Mouse (Mus musculus): ENCODE results near the gene Sdhd.

Sdhd gene

DNA sequence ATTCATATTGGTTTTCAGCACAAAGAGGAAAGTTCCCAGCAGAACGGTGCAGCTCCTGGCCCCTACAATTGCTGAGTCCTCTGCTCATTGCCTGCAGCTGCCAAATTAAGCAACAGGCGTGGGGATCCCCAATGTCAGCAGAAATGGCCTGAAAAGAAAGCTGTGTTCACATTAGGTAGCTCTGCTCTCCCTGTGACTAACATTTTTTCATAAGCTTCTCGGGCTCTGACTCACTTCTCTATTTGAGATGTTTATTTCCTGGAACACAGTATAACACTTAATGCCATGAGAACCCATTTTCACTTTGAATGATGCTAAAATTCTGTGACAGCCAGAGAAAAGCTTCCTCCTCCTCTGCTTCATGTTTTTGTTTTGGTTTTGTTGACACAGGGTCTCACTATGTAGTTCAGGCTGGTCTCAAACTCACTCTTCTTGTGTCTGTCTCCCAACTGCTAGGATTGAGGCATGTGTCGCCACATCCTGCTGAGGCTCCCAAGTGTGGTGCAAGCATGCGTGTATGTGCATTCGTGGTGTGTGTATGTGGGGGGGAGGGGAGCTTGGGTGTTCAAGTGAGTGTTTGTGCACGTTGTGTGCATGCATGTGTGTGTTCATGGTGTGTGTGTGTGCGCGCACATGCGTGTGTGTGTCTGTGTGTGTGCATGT lies 12.6 kb downstream of the Sdhd start:
- in situ Hi-C loops (cut with MboI, MseI) = no loop called here

DNA sequence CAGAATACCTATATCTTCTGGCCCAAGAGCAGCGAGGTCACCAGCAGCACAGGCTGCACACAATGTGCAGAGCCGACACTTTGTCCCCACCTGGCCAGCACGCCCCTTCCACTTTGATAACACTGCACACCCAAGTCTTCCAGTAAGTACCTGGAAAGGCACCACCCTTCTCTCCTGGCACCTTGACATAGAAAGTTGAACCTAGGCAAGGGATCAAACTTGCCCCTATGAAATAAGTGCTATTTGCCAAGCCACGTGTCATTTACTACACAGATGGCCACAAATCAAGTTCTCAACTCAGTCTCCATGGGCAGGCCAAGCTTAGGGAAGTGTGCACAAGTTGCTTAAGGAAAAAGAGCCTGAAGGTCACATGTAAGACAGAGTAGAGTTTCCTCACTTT lies 16.7 kb downstream of the Sdhd start:
- in situ Hi-C loops (cut with MboI, MseI) = loop anchor here (5.0 kb wide), 1 partner anchor 40 kb away; no protein-coding TSS in a partner anchor

DNA sequence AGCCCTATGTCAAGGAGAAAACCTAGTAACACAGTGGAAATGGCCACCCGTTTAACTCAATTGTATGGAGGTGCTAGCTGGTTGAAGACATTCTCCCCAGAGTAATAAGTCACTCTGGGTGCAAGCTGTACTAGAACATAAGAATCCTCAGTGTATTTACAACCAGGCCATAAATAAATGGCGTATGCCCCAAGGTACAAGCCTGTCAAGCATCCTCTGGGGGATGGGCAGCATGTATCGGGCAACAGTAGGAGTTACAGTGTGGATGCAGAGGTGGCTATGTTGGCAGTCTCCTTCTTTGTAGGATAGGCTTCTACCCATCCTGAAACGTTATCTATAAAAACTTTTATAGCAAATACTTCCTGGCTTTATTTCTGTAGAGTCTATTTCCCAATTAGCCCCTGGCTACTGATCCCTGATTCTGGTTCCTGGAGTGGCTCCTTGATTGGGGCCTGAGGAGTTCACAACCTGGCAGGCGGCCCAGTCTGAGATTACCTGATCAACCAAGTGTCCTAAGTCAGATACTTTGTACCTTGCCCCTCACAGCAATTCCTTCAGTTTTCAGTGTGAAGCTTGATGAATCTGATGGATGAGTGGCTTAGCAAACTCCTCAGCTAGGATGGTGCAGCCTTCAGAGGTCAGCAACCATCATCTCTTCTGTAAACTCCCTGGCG lies 18.3 kb downstream of the Sdhd start:
- in situ Hi-C loops (cut with MboI, MseI) = loop anchor here (5.0 kb wide), 1 partner anchor 38 kb away; no protein-coding TSS in a partner anchor

DNA sequence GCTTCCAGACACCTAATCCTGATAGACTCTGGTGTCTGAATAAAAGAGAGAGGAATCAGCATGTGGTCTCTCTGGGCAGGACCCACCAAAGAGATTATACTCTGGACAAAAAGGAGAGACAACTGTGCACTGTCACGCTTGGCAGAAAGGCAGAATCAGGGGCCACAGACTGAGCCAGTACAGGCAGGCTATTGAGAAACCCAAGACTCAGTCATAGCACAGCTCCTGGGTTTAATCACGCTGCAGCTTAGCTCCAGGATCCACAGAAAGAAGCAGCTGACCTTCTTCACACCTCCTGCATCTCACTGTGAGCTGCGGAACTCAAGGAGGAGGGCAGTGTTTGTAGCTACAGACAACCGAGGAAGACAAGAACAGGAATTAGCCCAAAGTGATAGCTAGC lies 23.2 kb downstream of the Sdhd start:
- in situ Hi-C loops (cut with MboI, MseI) = no loop called here

DNA sequence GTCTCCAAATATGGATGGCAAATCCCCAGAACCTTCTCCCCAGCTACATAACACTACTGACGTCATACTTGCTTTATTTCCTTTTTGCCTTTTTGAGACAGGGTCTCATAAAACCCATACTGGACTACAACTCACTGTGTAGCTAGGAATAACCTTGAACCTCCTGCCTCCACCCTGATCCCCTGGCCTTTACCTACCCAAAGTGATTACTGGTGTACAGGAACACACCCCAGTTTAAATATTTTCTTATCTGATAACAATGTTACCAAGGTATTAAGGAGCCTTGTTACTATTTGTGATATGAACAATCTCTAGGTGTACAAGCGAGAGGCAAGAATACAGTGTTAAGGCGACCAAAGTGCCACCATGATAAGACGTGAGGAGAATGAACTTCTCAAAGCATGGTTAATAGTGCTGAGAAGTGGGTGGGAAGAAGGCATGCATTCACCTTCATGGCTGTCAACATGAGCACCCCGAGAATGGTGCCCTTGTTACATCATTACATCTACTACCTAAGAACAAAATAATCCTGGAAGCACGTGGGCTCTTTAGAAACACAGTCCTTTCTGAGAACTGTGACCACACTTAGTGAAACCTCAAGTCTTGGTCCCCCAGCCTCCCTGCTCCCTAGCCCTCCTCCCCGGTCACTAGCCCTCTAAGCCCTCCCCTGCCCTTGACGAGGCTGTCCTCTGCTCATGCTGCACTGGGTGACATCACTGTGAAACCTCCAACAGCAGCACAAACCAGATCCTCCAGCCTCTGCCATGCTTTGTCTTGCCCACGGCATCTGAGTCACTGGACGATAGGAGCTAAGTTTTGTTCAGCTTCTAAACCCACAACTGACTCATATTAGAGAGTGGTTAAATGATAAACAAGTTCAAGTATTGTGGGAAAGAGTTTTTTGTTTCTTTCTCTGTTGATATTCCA lies 33.8 kb downstream of the Sdhd start:
- in situ Hi-C loops (cut with MboI, MseI) = no loop called here

DNA sequence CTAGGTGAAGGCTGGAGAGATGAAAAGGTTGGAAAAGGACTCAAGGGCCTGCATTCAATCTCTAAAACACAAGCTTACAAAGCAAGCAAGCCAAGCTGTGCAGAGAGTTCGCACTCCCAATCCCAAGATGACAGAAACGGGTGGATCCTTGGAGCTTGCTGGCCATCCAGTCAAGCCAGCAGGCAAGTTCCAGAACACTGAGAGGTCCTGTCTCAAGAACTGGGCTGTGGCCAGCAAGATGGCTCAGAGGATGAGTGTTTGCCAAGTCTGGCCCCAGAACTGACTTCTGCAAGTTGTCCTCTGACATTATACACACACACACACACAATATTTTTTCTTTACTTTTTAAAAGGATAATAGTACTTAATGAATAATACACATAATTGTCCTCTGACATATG lies 35.7 kb downstream of the Sdhd start:
- in situ Hi-C loops (cut with MboI, MseI) = no loop called here

DNA sequence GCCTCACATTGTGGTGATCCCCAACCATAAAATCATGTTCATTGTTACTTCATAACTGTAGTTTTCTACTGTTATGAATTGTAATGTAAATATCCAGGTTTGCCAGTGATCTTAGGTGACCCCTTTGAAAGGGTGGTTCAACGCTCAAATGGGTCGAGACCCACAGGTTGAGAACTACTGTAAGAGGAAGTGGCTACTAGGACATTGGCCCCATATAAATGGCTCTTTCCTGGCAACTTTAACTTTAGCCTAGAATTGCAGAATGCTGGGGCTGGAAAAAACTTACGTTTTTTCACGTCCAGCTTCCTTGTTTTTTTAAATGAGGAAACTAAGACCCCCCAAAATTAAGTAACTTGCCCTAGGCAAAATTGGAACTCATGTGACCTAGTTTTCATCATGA lies 36.2 kb downstream of the Sdhd start:
- in situ Hi-C loops (cut with MboI, MseI) = no loop called here

DNA sequence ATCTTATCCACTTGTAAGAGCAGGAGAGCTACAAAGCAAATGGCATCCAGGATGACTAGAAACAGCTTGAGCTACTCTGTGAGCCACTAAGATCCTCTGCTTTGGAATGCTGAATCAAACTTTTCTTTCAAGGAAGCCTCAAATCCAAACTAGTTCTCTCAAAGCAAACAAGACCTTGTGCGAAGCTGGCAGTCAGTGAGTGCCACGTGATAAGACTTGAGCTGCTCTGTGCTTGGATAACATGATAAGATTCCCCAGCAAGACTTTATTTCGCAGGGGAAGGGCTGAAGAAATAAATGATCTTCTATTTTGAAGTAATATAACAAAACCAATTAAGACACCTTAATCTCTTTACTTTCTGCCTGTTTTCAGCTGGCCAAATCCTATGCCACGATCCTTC lies 37.7 kb downstream of the Sdhd start:
- in situ Hi-C loops (cut with MboI, MseI) = no loop called here

DNA sequence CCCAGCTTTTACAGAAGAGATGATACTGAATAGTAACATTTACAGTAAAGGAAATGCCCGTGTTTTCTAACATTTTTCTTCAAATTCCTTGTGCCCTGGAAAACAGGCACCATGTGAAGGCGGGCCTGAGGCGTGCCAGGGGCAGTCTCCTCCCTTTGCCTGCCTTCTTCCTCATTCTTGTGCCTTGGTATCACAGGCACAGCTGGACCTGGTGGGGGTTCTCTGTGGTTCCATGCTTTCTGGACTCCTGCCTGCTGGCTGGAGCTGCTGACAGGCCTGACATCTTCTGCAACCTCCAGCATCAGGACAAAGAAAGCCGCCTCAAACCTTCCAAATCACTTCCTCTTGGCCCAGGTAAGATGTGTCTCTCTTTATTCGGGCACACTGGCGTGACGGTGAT lies 38.4 kb downstream of the Sdhd start:
- in situ Hi-C loops (cut with MboI, MseI) = no loop called here

DNA sequence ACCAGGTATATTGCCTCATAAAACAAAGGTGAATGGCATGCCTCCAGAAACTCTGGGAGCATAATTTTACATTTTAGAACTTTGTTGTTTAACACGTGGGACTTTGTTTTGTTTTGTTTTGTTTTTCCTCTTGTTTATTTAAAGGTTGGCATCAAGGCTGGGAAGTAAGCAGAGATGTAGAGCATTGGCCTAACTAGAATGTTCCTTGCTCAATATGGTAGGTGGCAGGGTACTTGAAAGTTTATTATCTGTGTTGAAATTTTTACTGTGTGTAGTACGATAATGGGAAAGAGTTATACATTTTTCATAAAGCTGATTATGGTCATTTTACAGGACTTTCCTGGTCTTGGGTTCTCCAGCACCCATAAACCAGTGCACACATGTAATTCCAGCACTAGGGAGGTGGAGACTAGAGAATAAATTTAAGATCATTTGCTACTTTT lies 41.7 kb downstream of the Sdhd start:
- in situ Hi-C loops (cut with MboI, MseI) = no loop called here

DNA sequence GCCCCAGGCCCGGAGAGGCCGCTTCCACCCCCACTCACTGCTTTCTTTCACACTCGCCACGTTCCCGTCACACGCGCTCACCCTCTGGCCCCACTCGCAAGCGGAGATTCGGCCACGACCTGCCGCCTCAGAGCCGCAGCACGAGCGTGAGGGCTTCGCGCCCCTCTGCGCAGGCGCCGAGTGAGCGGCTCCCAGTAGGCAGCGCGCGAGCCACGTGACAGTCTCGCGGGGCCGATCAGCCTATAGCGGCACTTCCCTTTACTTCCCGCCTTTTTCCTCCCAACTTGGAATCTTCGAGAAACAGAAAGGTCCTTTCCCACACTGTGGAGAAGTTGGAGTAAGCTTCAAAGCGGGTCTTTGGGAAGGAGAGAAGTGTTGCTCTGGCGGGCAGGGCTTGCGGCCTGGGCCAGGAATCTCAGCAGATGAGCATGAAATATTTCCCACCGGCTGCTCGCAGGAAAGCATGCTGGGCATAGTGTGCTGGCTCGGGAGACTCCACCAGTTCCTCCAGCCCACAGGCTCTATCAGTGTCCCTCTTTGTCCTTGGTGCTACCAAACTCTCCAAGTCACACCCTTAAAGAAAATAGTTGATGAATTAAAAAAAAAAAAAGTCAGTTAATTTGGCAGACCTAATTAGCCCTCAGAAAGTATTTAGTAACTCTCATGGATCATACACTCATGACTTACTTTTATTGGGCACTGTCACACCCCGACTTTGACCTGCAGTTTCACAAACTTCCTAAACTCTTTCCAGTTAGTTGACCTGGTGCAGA lies 42.3 kb downstream of the Sdhd start, which contains the start of gene Tex12:
Gene Tex12, minus strand, starts transcription at position 181 of the 773 bp plus-strand sequence.
- in situ Hi-C loops (cut with MboI, MseI) = no loop called here

DNA sequence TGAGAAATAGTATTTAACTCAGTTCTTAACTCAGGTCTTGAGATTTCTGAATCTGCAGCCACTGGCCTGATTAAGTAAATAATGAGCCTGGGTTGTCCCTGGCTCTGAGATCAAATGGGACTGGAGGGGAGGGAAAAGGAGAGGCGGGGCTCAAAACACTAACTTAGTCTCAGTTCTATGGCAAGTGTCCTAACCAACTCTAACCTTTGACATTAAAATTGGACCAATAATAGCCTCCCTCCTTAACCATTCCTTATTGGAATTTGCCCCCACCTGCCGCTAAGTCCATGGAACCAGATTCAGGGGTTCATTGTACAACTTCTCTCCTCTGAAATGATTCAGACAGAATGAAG lies 48.5 kb downstream of the Sdhd start, which contains the start of gene Bco2:
Gene Bco2, minus strand, starts transcription at position 88 of the 353 bp plus-strand sequence.
- in situ Hi-C loops (cut with MboI, MseI) = no loop called here

DNA sequence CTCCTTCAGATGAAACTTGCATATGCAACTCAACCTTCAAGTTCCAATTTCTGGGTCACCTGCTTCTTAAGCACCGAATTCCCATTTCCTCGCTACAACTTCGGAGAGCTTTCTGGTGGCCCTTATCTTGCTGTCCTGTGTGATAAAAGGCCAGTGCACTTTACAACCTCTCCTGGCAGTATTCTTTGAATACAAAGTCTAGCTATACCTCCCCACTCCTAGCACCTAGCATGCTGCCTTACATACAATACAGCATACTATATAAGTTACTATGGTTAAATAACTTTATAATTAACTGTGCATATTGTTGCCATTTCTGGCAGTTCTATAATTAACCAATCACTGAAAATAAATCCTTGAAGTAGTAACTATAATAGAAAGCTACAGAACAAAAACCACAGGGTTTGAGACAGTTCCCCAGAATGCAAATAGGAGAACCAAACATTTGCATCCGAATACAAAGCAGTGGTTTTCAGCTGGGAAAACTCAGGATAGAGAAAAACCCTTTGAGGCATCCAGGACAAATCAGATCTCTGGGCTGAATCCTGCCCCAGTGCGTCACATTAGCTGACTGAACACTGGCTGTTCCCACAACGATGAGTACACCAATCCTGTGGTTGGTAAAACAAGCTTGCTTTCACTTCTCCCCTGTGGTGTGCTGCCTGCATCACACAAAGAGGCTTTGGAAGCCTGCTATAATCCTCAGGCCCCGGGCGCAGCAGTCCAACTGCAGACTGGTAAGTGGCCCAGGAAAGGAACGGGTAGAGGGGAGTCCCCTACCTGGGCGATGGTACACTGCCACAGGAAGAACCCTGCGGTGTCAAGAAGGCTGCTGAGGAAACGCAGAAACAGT lies 49.1 kb downstream of the Sdhd start, which contains the start of gene Il18:
Gene Il18, plus strand, starts transcription at position 587 of the 853 bp plus-strand sequence.
- in situ Hi-C loops (cut with MboI, MseI) = no loop called here

DNA sequence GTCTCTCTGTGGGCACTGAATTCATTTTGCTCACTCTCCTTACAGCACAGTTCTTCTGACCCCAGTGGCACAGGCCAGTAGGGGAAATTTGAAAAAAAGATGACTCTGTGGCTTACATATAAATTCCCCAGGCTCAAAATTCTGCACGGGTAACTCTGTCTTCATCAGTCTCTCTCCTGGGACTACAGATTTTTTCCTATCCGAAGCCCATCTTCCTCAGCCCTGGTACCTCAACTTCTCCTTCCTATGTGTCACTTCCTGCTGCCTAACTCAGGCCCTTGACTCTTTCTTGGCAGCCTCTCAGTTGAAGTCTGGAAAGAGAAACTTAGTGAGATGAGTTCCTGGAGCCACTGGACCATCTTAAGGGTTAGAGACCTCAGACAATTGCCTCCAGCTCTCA lies 50.1 kb downstream of the Sdhd start:
- in situ Hi-C loops (cut with MboI, MseI) = no loop called here

DNA sequence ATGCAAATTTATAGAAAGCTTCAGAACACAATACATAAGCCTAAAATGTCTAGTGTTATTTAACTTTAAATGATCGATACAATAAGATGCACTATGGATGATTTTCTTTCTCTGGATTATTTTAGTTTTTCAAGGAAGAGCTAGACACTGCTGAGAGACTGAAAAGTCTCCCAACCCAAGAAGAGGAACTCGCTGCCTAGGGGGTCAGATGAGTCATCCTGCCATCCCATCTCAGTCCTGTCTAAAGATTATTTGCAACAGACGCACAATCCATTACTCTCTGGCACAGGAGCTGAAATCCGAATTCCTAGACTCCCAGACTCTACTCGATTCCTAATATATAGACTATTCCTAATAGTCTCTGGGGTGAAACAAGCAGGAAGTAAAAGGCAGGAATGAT lies 51.4 kb downstream of the Sdhd start:
- in situ Hi-C loops (cut with MboI, MseI) = no loop called here

DNA sequence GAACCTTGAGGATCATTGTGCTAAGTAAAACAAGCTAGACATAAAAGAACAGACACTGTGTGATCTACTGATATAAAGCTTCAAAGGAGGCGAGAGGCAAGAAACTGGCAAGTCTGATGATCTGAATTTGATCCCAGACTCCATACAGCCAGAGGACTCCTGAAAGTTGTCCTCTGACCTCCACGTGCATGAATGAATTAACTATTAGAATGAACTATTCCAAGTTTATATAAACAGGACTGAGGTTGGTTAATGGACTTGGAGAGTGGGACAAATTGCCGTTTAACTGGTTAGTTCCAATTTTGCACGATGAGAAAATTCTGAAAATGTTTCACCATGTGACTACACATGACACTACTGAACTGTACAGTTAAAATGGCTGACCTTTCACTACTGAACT lies 54.7 kb downstream of the Sdhd start:
- in situ Hi-C loops (cut with MboI, MseI) = loop anchor here (5.0 kb wide), 1 partner anchor 38 kb away; no protein-coding TSS in a partner anchor

DNA sequence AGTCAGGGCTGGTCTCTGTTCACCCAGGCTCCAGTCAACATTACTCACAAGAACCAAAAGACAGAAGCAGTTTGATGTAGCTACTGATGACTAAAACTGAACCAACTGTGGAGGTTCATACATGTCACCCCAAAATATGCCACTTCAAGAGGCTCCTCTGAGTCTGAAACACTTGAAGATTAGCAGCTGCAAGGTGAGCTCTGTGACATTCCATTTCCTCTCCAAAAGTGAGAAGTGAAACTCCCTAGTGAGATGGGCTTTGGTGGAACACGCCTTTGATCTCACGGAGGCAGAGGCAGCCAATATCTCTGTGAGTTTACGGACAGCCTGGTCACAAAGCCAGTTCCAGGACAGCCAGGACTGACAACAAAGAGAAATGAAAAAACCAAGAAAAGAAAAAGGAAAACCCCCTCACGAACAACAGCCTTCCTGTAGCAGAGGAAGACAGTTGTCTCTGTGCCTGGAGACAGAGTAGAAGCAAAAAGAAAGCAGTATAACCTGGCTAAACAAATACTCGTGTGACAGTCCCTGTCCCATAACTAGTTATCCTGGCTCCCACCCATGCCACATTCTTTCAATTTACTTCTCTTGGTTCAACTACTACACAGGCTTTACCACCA lies 55.6 kb downstream of the Sdhd start:
- in situ Hi-C loops (cut with MboI, MseI) = loop anchor here (5.0 kb wide), 1 partner anchor 39 kb away; no protein-coding TSS in a partner anchor
